Mouse (Mus musculus): ENCODE data around the gene Oaz3. TPM values are rescaled to one million over a fixed set of nuclear protein-coding genes. Genes with fewer than 3 reads are reported as not detected.

The Oaz3 gene
- polyA plus RNA-seq, 1 experiment from 2014 or later: 0.31 TPM

DNA sequence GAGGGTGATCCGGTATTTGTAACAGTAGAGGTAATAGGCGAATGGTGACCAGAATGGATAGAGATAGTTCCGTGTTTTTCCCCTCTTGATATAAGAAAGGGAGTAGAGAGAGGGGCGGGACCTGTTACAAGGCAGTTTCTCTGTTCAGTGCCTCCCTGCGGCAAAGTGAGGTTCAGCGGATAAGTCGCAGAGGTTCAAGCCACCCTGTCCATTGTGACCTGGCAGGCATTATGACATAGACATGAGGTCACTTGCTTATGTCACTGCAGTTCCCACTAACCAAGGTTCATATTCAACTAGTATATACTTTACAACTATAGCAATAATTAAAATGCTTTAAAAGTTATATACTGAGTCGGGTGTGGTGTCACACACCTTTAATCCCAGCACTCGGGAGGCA is 7.3 kb downstream of the Oaz3 start:
- H3K27ac ChIP-seq: no peak overlapping the region
- H3K9me3 ChIP-seq: no peaks in the 10 kb centered on the region
- no peak overlapping the region for H3K4me3 ChIP-seq
- H3K36me3 ChIP-seq: no peaks in the 10 kb centered on the region
- peaks cover 14% of the 10 kb centered on the region for H3K27me3 ChIP-seq (ENCODE audit: insufficient read depth, poor library complexity, severe bottlenecking)
- 74% methylated on average over 9 of the region's 9 CpGs for WGBS
- no peaks in the 10 kb centered on the region for H3K4me1 ChIP-seq
- DNase-seq (ENCODE audit: low spot score): no peak

DNA sequence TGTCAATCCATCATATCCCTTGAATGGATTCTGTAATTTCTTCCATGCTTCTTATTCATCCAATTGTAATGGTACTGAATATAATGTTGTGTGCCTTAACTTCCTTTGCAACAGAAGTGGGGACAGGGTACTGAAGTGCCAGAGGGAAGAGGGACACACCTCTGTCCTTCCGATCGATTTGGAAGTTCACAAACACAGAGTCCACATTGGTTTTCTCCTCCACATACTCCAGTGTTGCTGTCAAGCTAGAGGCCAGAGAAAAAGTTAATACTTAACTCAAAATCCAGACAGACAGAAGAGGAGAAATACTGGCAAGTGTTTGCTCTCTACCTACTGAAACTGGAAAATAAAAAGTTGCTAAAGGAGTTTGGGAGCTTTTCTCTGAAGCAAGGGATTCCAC is 9.4 kb downstream of the Oaz3 start:
- Histone ChIP-seq H3K9me3 (no peaks in the 10 kb centered on the region), H3K4me1 (no peaks in the 10 kb centered on the region), H3K27ac (no peak overlapping the region), H3K27me3 (ENCODE audit: insufficient read depth, poor library complexity, severe bottlenecking) (0 out of 2 replicates have a peak, but pooled peaks cover 2% of the 10 kb centered on the region), H3K36me3 (no peaks in the 10 kb centered on the region), H3K4me3 (no peak overlapping the region)
- DNase-seq (ENCODE audit: low spot score): no peak
- WGBS: 83% methylated on average over 2 of the region's 2 CpGs

DNA sequence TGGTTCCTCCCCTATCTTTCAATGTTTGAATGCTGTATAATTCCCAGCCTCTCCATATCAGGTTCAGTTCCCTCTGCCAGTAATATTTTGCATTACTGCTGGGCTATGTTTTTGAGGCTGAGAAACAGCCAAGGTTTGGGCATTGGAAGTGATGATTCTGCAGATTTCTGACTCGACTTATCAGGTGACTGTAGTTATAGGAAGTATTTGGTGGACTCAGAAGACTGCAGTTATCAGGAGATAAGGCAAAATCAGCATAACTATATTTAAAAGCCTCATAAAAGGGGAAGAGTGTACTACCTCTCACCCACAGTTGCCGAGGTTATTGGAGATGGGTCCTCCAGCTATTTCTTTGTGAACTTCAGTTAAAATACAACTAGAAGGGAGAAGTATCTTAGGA is 12.7 kb downstream of the Oaz3 start:
- no peak for DNase-seq (ENCODE audit: low spot score)
- no peaks in the 10 kb centered on the region for H3K36me3 ChIP-seq

GRCm38 (mm10) chr3:94413031-94413679 is 30.6 kb downstream of the Oaz3 start, which contains the start of gene Tdrkh:
Gene Tdrkh (plus strand): TSS chr3:94413273.
- Histone ChIP-seq H3K27me3 (ENCODE audit: insufficient read depth, poor library complexity, severe bottlenecking) (0 out of 2 replicates have a peak, but pooled peaks cover 4% of the 10 kb centered on the region), H3K9me3 (no peaks in the 10 kb centered on the region), H3K36me3 (no peaks in the 10 kb centered on the region), H3K4me3 (peak within 1 kb of the TSS; percentile 69), H3K27ac (peak within 1 kb of the TSS; percentile 65), H3K4me1 (peaks cover 14% of the 10 kb centered on the region)
- peak; percentile 98 for DNase-seq (ENCODE audit: low spot score)
- 11% methylated on average over 52 of the region's 52 CpGs for WGBS

More for the DNA sequence above, 12.7 kb downstream of the Oaz3 start:
- no peak overlapping the region for H3K4me3 ChIP-seq
- H3K27ac ChIP-seq: no peak overlapping the region
- 54% methylated on average over 2 of the region's 2 CpGs for WGBS
- H3K4me1 ChIP-seq: no peaks in the 10 kb centered on the region
- no peaks in the 10 kb centered on the region for H3K27me3 ChIP-seq (ENCODE audit: insufficient read depth, poor library complexity, severe bottlenecking)
- no peaks in the 10 kb centered on the region for H3K9me3 ChIP-seq

GRCm38 (mm10) chr3:94412530-94412929 is 31.2 kb downstream of the Oaz3 start:
- H3K27ac ChIP-seq: peak overlapping the region; percentile 65
- no peaks in the 10 kb centered on the region for H3K36me3 ChIP-seq
- DNase-seq (ENCODE audit: low spot score): no peak
- H3K27me3 ChIP-seq (ENCODE audit: insufficient read depth, poor library complexity, severe bottlenecking): peaks cover 4% of the 10 kb centered on the region; the same call in 1 of the 2 replicates
- 13% methylated on average over 25 of the region's 25 CpGs for WGBS
- H3K9me3 ChIP-seq: no peaks in the 10 kb centered on the region
- H3K4me3 ChIP-seq: peak overlapping the region; percentile 69
- peaks cover 14% of the 10 kb centered on the region for H3K4me1 ChIP-seq

DNA sequence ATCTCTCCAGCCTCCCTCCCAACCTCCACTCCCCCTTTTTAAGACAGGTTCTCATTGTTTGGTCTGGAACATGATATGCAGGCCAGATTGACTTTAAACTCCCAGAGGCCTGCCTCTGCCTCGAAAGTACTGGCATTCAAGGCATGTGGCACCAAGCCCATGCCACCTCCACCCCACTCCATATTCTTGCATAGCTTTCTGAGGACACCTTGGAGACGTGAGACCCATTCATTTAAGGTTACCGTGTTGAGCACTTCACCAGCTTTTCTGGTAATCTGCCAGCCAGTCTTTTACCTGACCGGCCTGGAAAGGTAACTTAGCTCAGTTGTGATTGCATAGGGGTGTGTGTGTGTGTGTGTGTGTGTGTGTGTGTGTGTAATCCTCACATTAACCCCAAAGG is 38.2 kb downstream of the Oaz3 start:
- Histone ChIP-seq H3K9me3 (no peaks in the 10 kb centered on the region), H3K27ac (no peak overlapping the region), H3K4me3 (no peak overlapping the region), H3K4me1 (0 out of 2 replicates have a peak, but pooled peaks cover 3% of the 10 kb centered on the region), H3K27me3 (ENCODE audit: insufficient read depth, poor library complexity, severe bottlenecking) (peaks cover 53% of the 10 kb centered on the region), H3K36me3 (no peaks in the 10 kb centered on the region)
- WGBS: 67% methylated on average over 4 of the region's 4 CpGs
- DNase-seq (ENCODE audit: low spot score): no peak

DNA sequence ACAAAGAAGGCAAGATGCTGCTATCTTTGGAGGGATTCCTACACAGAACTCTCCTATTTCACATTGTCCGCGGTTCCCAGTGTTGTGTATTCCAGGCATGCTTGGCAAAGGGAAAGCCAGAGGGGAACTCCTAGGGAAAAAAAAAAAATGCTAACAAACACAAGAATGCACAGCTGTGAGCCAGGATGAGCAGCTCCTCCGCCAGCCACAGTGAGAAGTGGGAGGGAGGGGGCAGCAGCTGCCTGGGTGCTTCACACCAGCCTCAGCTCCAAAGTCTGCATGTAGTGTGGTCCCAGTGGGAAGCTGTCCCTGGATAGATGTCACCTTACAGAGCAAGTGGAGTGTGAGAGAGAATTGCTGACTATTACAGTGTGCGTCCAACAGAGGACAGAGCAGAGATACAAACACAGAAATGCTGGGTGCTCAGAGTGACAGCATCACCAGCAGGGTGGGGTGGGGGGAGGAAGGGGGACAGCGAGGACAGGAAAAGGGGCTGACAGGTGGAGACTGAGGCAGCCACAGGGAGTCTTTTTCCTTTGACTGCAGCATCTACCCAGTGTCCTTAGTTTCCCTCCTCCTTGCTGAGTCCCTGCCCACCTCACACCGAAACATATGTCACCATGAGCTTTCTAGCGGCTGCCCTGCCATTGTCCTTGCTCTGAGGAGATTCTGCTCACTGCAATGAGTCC is 39.2 kb downstream of the Oaz3 start:
- no peaks in the 10 kb centered on the region for H3K36me3 ChIP-seq
- no peaks in the 10 kb centered on the region for H3K9me3 ChIP-seq
- no peak overlapping the region for H3K27ac ChIP-seq
- WGBS: 16% methylated on average over 7 of the region's 7 CpGs
- H3K4me3 ChIP-seq: no peak overlapping the region
- 0 out of 2 replicates have a peak, but pooled peaks cover 3% of the 10 kb centered on the region for H3K4me1 ChIP-seq
- peaks cover 63% of the 10 kb centered on the region for H3K27me3 ChIP-seq (ENCODE audit: insufficient read depth, poor library complexity, severe bottlenecking)
- DNase-seq (ENCODE audit: low spot score): no peak

DNA sequence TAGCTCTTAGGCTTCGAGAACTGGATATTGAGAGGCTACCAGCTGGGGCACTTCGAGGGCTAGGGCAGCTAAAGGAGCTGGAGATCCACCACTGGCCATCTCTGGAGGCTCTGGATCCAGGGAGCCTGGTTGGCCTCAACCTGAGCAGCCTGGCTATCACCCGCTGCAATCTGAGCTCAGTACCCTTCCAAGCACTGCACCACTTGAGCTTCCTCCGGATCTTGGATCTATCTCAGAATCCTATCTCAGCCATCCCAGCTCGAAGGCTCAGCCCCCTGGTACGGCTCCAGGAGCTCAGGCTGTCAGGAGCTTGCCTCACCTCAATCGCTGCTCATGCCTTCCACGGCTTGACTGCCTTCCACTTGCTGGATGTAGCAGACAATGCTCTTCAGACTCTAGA is 41.3 kb downstream of the Oaz3 start:
- 40% methylated on average over 8 of the region's 8 CpGs for WGBS
- H3K36me3 ChIP-seq: no peaks in the 10 kb centered on the region
- DNase-seq (ENCODE audit: low spot score): no peak
- no peak overlapping the region for H3K27ac ChIP-seq
- H3K9me3 ChIP-seq: no peaks in the 10 kb centered on the region
- peaks cover 84% of the 10 kb centered on the region for H3K27me3 ChIP-seq (ENCODE audit: insufficient read depth, poor library complexity, severe bottlenecking)
- no peak overlapping the region for H3K4me3 ChIP-seq
- H3K4me1 ChIP-seq: peaks cover 7% of the 10 kb centered on the region

- Histone ChIP-seq H3K27ac (no peak overlapping the region), H3K4me3 (no peak overlapping the region), H3K9me3 (no peaks in the 10 kb centered on the region), H3K4me1 (peaks cover 7% of the 10 kb centered on the region), H3K27me3 (ENCODE audit: insufficient read depth, poor library complexity, severe bottlenecking) (peaks cover 86% of the 10 kb centered on the region), H3K36me3 (no peaks in the 10 kb centered on the region)
- WGBS: 43% methylated on average over 5 of the region's 5 CpGs
- DNase-seq (ENCODE audit: low spot score): no peak
These were observed 43.9 kb downstream of the Oaz3 start for GRCm38 (mm10) chr3:94399663-94400310.

DNA sequence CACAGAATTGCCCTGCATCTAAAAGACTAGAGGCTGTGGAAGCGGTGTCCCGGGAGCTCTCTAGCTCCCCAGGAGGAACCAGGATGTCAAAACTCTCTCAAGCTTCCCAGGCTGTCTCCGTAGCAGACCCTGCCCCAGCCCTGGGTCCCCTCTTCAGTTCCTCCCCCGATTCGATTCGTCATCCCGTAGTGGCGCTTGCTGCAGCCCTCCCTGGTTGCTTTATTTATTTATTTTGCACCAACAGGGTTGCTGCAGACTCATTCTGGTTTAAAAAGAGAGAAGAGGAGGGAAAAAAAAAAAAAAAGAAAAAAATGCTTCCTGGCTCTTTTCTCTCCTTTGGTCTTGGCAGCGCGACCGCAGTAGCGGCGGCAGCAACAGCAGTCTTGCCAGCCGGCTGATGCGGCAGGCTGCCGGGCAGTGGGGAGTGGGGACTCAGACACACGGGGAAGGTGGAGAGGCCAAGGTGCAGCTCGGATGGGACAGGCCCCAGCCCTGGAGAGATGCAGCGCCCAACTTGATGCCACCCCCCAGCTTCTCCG is 44.7 kb downstream of the Oaz3 start:
- peak; percentile 71 for DNase-seq (ENCODE audit: low spot score)
- no peaks in the 10 kb centered on the region for H3K9me3 ChIP-seq
- peaks cover 7% of the 10 kb centered on the region for H3K4me1 ChIP-seq
- peaks cover 78% of the 10 kb centered on the region for H3K27me3 ChIP-seq (ENCODE audit: insufficient read depth, poor library complexity, severe bottlenecking)
- H3K27ac ChIP-seq: no peak overlapping the region
- no peaks in the 10 kb centered on the region for H3K36me3 ChIP-seq
- 3% methylated on average over 20 of the region's 20 CpGs for WGBS
- H3K4me3 ChIP-seq: peak overlapping the region; percentile 50

DNA sequence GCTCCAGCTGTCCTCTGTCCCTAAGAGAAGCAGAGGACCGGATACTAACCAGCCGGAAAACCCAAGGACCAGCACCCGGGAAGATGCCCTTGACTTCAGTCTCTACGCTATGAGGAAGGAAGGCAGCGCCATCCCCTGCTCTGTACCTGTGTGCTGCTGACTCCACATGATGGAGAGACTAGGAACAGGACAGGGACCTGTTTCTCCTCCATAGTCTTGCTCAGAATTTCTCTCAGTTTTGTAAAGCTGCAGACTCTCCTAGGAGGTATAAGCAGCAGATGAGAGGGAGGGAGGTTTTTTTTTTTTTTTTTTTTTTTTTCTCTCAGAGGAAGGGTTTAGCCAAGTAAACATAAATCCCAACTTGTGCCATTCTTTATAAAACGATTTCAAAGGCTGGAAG is 45.5 kb downstream of the Oaz3 start, which contains the start of gene Lingo4:
Gene Lingo4 (plus strand): TSS at position 301 of the 400 bp plus-strand sequence.
- Histone ChIP-seq H3K36me3 (no peaks in the 10 kb centered on the region), H3K27me3 (ENCODE audit: insufficient read depth, poor library complexity, severe bottlenecking) (peaks cover 70% of the 10 kb centered on the region), H3K9me3 (no peaks in the 10 kb centered on the region), H3K27ac (no peak within 1 kb of the TSS), H3K4me1 (peaks cover 7% of the 10 kb centered on the region), H3K4me3 (peak within 1 kb of the TSS; percentile 50)
- DNase-seq (ENCODE audit: low spot score): peak; percentile 57
- WGBS: 73% methylated on average over 6 of the region's 6 CpGs

DNA sequence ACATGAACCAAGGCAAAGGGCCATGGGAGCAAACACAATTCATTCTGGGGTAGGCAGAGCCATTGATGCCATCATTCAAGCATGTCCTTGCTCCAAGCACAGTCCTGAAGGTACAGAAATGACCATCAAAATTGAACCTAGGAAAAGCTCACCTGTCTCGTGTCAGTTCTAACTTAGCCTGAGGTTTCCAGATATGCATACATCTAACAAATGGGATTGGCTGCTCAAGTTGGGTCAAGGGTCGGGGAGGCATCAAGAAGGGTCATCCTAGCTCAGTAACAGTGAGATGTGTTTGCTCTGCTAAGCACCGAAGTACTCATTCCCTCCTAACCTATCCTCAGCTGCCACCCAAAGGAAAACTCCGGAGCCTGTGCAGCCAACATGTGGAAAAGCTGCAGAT is 46.9 kb downstream of the Oaz3 start:
- peaks cover 4% of the 10 kb centered on the region for H3K4me1 ChIP-seq
- H3K27me3 ChIP-seq (ENCODE audit: insufficient read depth, poor library complexity, severe bottlenecking): peaks cover 56% of the 10 kb centered on the region
- WGBS: 77% methylated on average over 4 of the region's 4 CpGs
- H3K27ac ChIP-seq: no peak overlapping the region
- H3K4me3 ChIP-seq: no peak overlapping the region
- peak; percentile 58 for DNase-seq (ENCODE audit: low spot score)
- H3K9me3 ChIP-seq: no peaks in the 10 kb centered on the region
- no peaks in the 10 kb centered on the region for H3K36me3 ChIP-seq

GRCm38 (mm10) chr3:94396336-94396735 is 47.4 kb downstream of the Oaz3 start:
- peak; percentile 52 for DNase-seq (ENCODE audit: low spot score)
- H3K36me3 ChIP-seq: no peaks in the 10 kb centered on the region
- H3K4me1 ChIP-seq: peaks cover 4% of the 10 kb centered on the region
- H3K4me3 ChIP-seq: no peak overlapping the region
- no peaks in the 10 kb centered on the region for H3K9me3 ChIP-seq
- H3K27me3 ChIP-seq (ENCODE audit: insufficient read depth, poor library complexity, severe bottlenecking): peaks cover 51% of the 10 kb centered on the region
- no peak overlapping the region for H3K27ac ChIP-seq
- WGBS: 70% methylated on average over 1 of the region's 1 CpGs

Data from heart, embryonic 10.5 days (tissue).